Mouse (Mus musculus) forelimb bud, embryonic 11.5 days (tissue): ENCODE data around the gene Rwdd2b.

Experiments
- DNase-seq: peaks from one replicate; pipeline ENCODE4 v3.0.0-alpha.2; 2012; ENCODE audit warnings: low read depth, low spot score

Rwdd2b gene

DNA sequence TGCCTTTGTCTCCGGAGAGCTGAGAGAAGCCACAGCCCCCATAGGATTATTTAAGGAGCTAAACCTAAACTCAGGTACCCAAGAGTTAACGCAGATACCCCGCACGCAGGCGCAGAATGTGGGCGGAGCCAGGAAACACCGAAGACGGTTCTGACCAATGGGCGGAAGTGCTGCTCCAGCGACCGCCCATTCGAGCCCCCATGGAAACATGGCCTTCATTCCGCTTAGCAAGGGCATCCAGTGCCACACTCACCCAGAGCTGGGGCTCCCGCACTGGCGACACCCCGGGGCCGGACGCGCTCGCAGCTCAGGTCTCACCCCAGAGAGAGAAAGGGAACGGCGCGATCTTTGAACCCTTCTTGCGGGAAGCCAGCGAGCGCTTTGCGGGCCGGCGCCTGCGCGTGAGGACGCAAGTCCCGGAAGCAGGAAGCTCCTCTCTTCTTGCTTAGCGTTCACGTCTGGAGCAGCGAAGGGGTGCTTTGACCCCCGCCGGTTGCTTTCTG, at the start of gene Rwdd2b:
Gene Rwdd2b, minus strand, starts transcription at position 390 of the 503 bp plus-strand sequence.
- DNase-seq, result peak; percentile 92

DNA sequence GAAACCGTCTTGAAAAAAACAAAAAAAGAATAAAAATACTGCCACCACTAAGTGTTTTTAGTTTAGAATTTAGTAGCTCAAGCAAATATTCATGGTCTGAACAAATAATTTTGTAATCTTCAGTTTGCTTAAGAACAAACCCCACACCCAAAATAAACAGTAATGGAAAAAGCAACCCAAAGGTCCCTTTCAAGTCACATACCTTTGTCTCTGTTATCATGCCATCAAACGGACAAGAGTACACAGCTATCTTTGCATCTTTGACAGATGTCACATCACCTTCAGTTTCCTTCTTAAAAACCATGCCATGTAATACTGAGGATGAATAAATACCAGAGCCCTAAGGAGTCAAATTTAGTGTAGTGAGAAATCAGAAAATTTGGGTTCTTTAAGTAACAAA, 48.2 kb upstream of the Rwdd2b start:
- no peak for DNase-seq

DNA sequence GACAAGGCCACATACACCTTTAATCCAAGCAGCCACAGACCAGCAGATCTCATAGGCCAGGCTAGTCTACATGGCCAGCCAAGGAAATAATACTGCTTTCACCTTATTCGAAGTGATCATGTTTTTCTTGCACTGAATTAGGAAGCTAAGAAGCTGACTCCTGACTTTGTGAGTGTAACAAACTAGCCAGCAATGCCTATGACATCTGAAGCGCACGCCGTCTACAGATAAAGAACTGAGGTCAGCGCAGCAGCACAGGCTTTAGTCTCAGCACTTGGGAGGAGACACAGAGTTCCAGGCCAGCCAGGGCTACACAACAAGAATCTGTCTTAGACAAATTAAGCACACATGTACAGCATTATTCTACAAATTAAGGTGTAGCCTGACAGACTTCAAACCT, 46.4 kb upstream of the Rwdd2b start:
- no peak for DNase-seq

DNA sequence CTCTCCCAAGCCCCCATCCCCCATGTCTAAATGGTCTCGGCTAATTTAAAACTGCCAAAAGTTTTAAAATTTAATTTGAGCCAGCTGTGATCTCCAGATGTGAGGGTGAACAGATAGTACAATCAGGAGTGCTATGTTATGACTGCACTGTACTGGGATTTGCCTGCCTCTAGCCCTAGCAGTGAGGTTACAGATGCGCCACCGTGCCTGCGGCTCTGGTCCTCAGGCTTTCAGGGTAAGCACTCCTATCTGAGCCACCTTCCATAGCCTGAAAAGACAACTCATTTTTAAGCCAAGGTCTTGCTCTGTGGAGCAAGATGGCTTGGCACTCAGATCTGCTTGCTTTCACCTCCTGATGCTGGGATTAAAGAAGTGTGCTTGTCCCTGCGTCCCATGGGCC, 44.0 kb upstream of the Rwdd2b start:
- DNase-seq, result no peak

DNA sequence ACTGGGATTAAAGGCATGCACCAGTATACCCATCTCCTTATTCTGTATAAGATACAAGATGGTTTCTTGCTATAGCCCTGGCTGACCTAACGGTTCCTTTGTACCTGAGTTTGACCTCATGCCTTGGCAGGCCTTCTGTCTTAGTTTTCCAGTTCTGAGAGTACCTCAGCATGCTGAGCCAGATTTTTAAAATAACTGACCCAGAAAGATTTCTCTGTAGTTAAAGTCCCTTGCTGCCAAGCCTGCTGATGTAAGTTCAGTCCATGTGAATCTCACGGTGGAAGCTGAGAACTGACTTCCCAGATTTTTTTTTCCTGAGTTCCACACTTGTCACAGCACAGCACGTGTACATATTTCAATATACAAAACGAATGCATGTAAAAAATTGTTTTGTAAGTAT, 30.2 kb upstream of the Rwdd2b start:
- no peak for DNase-seq

DNA sequence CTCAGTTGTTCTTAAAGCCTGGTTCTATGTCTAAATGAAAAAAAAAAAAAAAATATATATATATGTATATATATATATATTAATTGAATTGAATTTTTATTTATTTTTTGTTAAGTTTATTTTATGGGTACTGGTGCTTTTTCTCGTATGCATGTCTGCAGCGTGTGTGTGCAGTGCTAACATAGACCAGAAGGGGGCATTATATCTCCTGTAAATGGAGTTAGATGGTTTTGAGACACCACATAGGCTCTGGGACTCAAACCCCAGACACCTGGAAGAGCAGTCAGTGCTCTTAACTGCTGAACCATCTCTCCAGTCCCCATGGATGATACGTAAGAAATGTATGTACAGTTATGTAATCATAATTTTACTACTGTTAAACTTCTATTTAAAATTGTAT, 18.4 kb upstream of the Rwdd2b start:
- no peak for DNase-seq

DNA sequence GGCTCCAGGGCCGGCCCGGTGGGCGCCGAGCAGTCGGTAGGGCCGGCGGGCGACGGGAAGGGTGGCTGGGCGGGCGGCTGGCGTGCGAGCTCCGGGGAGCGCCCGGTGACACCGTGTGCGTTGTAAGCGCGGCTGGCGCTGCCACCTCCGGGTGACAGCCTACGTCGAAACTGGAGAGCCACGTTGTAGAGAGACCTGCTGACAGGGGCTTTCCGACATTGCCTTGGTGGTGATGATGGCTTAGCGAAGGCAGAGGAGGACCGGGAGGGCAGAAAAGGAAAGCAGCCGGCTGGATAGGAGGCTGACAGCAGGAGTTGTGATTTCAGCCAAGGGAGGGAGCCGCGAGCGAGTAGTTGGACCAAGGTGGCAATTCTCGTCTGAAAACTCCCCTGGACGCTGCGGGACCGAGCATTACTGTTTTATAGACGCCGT, 14.8 kb upstream of the Rwdd2b start:
- DNase-seq, result peak; percentile 18

DNA sequence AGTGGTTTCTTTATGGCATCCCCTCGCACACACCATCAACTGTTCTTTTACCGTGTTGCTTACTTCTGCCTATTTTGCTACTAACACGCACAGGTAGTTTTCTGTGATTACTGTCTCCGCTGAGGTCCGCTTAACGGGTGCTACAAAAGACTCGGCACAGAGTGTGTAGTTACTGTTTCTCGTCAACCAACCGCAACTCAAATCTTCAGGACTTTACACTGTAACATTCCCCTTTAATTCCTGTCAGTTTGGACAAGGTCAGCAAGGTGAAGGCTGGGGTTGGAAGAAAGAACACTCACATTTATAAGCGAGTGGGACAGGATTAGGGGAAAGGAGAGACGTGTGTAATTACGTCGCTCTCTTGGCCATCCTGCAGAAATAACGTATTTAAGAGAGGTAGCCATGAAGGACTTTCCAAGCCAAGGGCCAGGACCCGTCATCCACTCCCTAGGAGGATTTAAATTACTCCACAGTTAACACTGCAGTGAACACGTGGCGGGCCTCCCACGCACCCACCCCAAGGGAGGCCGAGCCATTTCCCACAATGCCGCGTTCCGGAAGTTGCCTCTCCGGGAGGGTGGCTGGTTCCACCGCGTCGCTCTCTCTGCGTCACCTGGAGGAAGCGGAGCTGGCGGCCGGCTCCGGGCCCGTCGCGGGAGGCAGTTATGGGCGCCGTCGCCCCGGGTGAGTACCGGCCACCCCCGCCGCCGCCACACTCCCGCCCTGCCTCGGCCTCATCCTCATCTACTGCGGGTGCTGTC, 14.2 kb upstream of the Rwdd2b start, which contains the start of gene Usp16:
Gene Usp16, plus strand, starts transcription at position 285 of the 761 bp plus-strand sequence.
- DNase-seq, result peak; percentile 86

DNA sequence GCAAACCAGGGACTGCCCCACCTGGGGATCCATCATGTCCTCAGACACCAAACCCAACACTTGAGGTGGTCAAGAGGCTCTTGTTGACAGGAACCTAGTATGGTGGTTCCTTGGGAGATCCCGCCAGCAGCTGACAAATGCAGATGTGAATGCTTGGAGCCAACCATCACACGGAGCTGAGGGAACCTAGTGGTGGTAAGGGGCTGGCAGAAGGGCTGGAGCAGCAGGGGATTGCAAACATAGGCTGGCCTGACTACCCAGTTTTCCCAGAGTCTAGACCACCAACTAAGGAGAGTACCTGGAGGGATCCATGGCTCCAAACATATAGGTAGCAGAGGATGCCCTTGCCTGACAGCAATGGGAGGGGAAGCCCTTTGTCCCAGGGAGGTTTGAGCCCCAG, 12.9 kb upstream of the Rwdd2b start:
- no peak for DNase-seq

DNA sequence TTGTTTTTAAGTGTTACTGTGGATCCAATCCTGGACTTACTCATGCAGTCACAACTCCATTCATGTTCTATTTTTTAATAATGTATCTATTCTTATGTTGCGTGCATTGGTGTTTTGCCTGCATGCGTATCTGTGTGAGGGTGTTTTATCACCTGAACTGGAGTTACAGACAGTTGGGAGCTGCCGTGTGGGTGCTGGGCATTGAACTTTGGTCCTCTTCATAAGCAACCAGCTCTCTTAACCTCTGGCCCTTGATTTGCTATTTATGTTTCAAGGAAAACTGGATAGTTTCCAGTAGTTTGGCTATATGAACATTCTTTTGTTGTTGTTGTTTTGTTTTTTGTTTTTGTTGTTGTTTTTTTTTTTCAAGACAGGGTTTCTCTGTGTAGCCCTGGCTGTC, 5.2 kb upstream of the Rwdd2b start:
- no peak for DNase-seq

DNA sequence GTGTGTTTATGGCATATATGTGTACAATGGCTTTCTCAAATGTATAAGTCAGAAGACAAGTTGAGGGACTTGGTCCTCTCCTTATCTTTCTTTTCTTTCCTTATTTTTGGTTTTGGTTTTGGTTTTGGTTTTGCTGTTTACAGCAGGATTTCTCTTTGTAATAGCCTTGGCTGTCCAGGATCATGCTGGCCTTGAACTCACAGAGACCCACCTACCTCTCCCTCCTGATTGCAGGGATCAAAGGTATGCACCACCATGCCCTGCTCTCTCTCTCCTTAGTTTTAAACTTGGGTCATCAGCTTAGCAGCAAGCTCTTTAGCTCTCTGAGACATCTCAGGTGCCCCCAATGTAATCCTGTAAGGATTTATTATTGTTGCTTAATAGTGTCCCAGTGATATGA, 4.7 kb upstream of the Rwdd2b start:
- no peak for DNase-seq

DNA sequence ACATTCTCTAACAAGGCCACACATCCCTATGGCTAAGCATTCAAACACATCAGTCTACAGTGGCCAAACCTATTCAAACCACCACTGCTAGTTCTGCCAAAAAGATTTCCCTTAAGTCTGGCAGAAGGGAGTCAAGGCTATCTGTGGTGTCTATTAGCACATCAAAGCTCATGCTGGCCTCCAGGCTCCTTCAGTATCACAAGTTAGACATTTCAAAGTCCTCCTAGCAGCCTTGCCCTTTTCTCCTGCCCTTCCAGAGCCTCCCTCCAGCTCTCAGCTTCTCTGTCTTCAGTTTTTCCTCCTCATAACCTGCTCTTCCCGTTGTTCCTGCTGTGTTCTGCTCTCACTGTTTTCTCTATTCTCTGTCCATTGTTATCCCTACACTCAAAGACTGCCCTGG, 3.7 kb upstream of the Rwdd2b start:
- DNase-seq, result no peak

DNA sequence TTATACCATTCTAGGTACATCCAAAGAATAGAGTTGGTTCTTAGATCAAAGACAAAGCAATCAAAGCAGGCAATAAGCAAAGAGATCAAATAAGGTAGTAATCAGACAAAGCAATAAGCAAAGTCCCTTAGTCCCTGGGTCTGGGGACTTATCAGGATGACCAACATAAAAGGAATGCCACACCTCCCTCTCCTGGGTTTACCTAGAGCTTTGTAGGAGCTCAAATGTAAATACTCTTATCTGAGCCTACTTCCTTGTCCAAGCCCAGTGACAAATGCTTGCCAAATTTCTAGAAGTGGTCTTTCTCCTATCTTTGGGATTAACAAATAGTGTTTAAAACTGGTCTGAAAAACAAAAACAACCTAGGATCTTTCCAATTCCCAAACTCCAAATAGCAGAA, 2.9 kb upstream of the Rwdd2b start:
- no peak for DNase-seq

DNA sequence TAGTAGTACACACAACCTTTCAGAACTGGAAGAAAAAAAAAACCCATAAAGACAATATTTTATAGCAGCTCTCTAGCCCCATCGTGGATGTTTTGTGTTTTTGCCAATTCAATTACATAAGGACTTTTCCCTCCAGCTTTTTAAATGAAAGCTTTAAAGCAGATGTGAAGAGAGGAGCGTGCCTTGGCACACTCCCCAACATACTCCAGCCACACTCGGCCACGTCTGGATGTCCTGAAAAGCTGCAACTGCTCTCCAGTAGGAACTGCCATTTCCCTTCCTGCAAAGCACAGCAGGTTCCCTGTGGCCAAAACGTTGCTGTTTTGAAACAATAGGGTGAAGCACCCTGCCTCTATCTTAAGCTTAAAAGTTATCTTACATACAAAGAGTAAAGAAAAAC, 1.9 kb upstream of the Rwdd2b start:
- DNase-seq, result no peak

DNA sequence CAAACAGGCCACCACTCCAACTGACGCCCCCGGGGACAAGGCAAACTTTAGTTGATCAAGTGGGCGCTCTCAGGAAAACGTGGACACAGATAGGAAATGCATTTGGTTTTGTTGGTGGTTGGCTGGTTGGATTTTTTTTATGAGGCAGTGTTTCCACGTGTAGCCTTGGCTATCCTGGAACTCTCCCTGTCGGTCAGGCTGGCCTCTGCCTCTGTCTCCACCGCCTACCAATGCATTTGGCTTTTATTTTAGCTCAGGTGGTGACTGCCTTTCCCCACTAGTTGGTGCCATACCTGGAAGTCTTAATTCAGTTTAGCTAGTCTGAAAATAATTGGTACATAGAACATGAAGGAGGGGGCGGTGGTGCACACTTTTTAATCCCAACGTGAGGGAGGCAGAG, 716 bp upstream of the Rwdd2b start:
- peak; percentile 19 for DNase-seq

DNA sequence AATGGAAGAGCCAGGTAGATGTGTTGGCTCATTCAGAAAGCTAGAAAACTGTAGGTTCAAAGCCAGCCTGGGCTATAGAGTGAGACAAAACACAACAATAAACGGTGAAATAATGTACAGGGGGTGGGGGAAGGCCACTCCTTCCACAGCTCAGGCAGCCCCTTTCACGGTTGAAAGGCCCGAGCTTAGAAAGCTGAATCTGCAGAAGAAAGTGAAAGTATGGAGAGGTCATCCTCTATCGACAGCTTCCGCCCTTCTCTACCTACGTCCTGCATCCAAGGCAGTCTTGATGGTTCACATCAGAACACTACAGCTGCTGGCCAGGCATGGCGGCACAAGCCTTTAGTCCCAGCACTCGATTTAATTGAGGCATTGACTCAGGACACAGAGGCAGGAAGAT, 1.7 kb downstream of the Rwdd2b start:
- no peak for DNase-seq

DNA sequence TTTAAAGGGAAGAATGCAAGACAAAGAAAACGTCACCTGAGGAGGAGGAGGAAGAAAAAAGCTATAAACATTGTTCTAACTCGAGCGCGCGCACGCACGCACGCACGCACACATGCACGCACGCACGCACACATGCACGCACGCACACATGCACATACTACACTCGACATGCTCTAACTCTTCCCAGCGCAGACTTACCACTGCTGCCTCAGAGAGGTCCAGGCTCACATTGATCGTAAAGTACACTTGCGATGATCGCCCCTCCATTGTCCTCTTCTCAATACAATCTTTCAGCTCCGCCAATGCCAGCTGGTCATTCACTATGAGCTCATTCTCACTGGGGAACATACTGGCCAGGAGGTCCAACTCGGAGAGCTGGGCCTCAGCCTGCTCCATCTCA, 3.3 kb downstream of the Rwdd2b start:
- DNase-seq, result no peak

DNA sequence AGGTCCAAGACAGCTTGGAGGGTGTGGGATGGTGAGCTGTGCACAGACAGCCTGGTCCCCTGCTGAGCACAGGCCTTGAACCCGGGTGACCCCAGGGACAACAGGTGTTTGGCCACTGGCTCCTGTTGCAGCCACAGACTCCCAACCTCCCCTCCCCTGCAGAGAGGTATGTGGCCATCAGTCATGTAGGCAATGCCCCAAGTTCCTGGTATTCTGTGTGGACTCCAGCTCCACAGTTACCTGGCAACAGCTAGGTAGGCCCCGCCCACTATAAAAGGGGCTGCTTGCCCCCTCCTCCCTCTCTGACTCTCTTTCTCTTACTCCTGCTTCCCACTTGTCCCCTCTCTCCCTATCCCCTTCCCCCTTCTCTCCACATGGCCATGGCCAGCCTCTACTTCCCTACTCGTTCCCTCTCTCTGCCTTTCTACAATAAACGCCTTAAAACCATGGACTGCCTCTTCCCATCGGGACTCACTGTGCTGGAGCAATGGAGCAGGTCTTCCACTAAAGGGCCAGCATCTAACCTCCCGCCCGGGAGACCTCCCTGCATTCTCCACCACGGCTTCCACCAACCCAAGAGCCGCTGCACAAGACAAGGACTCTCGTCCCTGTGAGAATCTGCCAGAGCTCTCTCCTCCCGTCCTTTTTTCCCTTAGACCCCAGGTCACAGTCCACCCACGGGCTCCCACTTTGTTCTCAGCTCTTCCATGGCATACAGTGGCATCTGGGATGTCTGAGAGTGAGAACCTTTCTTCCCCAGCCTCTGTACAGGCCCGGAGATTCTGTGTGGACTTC, 4.8 kb downstream of the Rwdd2b start:
- no peak for DNase-seq

DNA sequence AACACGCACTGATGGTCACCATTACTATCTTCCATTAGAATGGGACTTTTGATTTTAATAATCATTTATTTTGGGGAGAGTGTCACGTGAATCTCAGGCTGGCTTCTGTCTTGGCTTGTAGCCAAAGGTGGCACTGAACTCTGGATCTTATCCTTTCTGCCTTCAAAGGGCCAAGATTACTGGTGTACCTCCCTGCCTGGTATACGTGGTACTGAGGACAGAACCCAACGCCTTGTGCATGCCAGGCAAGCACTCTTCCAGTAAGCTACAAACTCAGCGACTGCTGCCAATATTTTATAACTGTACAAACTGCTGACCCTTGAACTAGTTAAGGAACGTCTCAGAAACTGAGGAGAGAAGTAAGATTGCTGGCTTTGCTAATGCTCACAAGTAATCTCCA, 5.4 kb downstream of the Rwdd2b start:
- no peak for DNase-seq

DNA sequence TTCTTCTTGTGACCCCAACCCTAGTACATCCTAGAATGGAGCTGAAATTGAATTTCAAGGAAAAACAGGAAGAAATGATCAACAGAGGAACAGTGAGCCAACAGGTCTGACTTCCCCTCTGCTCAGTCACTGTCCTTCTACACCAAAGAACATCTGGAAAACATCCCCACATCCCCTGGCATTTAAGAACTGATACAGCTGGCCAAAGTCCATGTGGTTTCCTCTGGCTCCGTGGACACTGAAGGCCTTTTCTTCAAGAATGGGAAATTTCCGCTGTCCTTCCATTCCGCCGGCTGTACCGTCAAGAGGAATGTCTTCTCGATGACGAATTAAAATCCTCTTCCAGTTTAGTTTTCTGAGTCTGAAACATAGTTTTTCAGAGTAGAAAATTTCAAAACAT, 6.1 kb downstream of the Rwdd2b start:
- DNase-seq, result no peak

DNA sequence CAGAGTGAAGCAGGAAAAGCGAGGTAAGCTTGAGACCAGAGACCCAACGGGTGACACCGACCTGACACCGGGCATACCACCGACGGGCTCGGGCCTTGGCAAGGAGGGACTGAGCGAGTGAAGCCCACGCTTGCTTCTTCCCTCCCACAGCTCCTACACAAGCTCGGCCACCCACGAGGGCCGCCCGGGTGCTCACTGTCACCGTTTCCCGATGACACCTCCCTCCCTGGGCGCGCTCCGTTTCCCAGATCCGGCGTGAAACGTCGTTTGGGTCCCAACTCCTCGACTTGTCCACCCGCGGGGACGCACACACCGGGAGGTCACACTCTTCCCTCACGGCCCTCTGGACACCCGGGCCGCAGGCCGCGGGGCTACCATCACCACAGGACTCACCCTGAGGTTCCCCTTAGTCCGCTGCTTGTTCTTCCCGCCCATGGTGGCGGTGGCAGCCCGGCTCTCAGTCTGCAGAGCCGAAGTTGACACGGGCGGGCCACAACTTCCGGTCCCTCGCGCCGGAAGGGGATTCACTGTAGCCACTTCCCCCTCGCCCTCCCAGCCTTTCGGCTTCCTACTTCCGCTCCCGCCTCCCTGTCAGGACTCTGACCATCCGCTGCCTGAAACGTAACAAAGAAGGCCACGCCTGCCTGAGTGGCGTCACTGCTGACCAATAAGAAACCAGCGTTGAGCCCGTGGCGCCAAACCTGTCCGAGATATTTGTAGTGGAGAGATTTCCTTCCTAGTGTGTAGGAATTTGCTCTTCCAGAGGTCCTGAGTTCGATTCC, 8.1 kb downstream of the Rwdd2b start, which contains the start of gene Ltn1:
Gene Ltn1, minus strand, starts transcription at position 580 of the 782 bp plus-strand sequence.
- DNase-seq, result peak; percentile 99

DNA sequence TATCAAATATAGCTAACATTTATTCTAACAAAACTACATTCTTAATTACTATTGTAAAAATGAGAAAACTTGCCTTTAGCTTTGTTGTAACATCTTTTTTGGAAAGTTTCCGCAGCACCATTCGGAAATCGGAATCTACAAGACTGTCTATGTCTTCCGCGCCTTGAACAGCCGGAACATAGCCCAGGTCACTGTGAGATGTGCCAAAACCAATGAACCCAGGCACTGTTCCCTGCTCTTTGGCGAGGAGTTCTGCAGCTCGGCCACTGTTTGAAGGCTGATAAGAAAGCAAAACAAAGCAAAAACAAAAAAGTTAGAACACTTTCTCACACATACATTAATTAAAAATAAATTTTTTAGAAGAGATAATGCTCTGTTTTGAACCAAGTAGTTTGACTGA, 12.9 kb downstream of the Rwdd2b start:
- DNase-seq, result no peak
